Comparison of ENCODE assay signal across 19 mouse cellular contexts in genomic region chr9:40557796-40558195, GRCm38 (mm10). TPM values are rescaled to one million over a fixed set of nuclear protein-coding genes. Genes with fewer than 3 reads are reported as not detected.
DNase-seq lines count a peak whose midpoint lies in the region; ATAC-seq and TF ChIP-seq lines count a peak whose summit lies in the region.
"Had no signal": no experiment of that assay in that cellular context is flagged by ENCODE, and none has a peak within 500 bp of the region (broad histone marks: within the 10 kb centered on the region; RNA-seq: fewer than 3 reads in every experiment).

No protein-coding gene starts in this region.

- H3K36me3 ChIP-seq in forebrain, postnatal 0 days (ENCODE audit: insufficient read depth), result no peaks in the 10 kb centered on the region
- no peaks in the 10 kb centered on the region for H3K36me3 ChIP-seq in forebrain, embryonic 10.5 days (replicated peaks)
- H3K36me3 ChIP-seq: forebrain, embryonic 15.5 days; heart, embryonic 13.5 days; hindbrain, embryonic 15.5 days had no signal

- H3K4me3 ChIP-seq in forebrain, postnatal 0 days (ENCODE audit: low read depth, low read length), result no peak overlapping the region
- H3K4me3 ChIP-seq in forebrain, embryonic 10.5 days, result no peak overlapping the region
- no peak overlapping the region for H3K4me3 ChIP-seq in left cerebral cortex, adult 2 months
- no peak overlapping the region for H3K4me3 ChIP-seq in cerebellum, adult 2 months (replicated peaks; ENCODE audit: insufficient read depth, low read depth, low read length)
- H3K4me3 ChIP-seq: forebrain, embryonic 15.5 days; gastrocnemius, adult 2 months; heart, embryonic 13.5 days; hindbrain, embryonic 15.5 days had no signal

- no peaks in the 10 kb centered on the region for H3K4me1 ChIP-seq in forebrain, postnatal 0 days (ENCODE audit: insufficient read depth)
- peaks cover 6% of the 10 kb centered on the region; the same call in 1 of the 2 replicates for H3K4me1 ChIP-seq in forebrain, embryonic 10.5 days
- H3K4me1 ChIP-seq in cerebellum, adult 2 months (ENCODE audit: control insufficient read depth, insufficient read depth, low read length), result no peaks in the 10 kb centered on the region
- H3K4me1 ChIP-seq: forebrain, embryonic 15.5 days; heart, embryonic 13.5 days; hindbrain, embryonic 15.5 days had no signal

- peak overlapping the region; percentile 57 for H3K27ac ChIP-seq in forebrain, postnatal 0 days (ENCODE audit: low read depth, low read length)
- H3K27ac ChIP-seq in forebrain, embryonic 10.5 days, result no peak overlapping the region
- H3K27ac ChIP-seq in left cerebral cortex, adult 2 months, result no peak overlapping the region
- no peak overlapping the region for H3K27ac ChIP-seq in cerebellum, adult 2 months (ENCODE audit: insufficient read depth, low read length)
- H3K27ac ChIP-seq: forebrain, embryonic 15.5 days; gastrocnemius, adult 2 months; heart, embryonic 13.5 days; hindbrain, embryonic 15.5 days had no signal

- no peaks in the 10 kb centered on the region for H3K9me3 ChIP-seq in forebrain, postnatal 0 days (ENCODE audit: low read length)
- no peaks in the 10 kb centered on the region for H3K9me3 ChIP-seq in forebrain, embryonic 10.5 days
- H3K9me3 ChIP-seq: forebrain, embryonic 15.5 days; heart, embryonic 13.5 days; hindbrain, embryonic 15.5 days had no signal

- TF ChIP-seq POLR2A in cerebellum, adult 2 months (IDR thresholded peaks at IDR 0.05; ENCODE audit: borderline replicate concordance, insufficient read depth, low read length), result no peak

- WGBS in forebrain, postnatal 0 days, result 54% methylated on average over 5 of the region's 5 CpGs
- WGBS in forebrain, embryonic 10.5 days, result 88% methylated on average over 5 of the region's 5 CpGs
- WGBS in cerebellum, adult 2 months, result 43% methylated on average over 5 of the region's 5 CpGs

- no peaks in the 10 kb centered on the region for H3K27me3 ChIP-seq in forebrain, postnatal 0 days (ENCODE audit: insufficient read depth, low read length)
- H3K27me3 ChIP-seq in forebrain, embryonic 10.5 days (ENCODE audit: poor library complexity, severe bottlenecking), result no peaks in the 10 kb centered on the region
- H3K27me3 ChIP-seq in cerebellum, adult 2 months (ENCODE audit: control insufficient read depth, insufficient read depth, low read length), result no peaks in the 10 kb centered on the region
- H3K27me3 ChIP-seq: forebrain, embryonic 15.5 days; heart, embryonic 13.5 days; hindbrain, embryonic 15.5 days had no signal

- H3K4me2 ChIP-seq in forebrain, postnatal 0 days (ENCODE audit: low read depth), result no peak overlapping the region
- H3K4me2 ChIP-seq: forebrain, embryonic 15.5 days; heart, embryonic 13.5 days; hindbrain, embryonic 15.5 days had no signal

- H3K9ac ChIP-seq in forebrain, postnatal 0 days, result no peak overlapping the region
- H3K9ac ChIP-seq: forebrain, embryonic 15.5 days; heart, embryonic 13.5 days; hindbrain, embryonic 15.5 days had no signal

- no peak for TF ChIP-seq CTCF in forebrain, postnatal 0 days (IDR thresholded peaks at IDR 0.05; ENCODE audit: low read depth)
- TF ChIP-seq CTCF in left cerebral cortex, adult 2 months (IDR thresholded peaks at IDR 0.05), result no peak
- TF ChIP-seq CTCF in cerebellum, adult 2 months (IDR thresholded peaks at IDR 0.05; ENCODE audit: borderline replicate concordance, insufficient read depth, low read depth, low read length), result no peak

- intact Hi-C loops in left cerebral cortex, adult 2 months (cut with DNase I), result no loop called here
- intact Hi-C loops in left cerebral cortex, postnatal 14 days (cut with DNase I), result no loop called here

- ATAC-seq in forebrain, postnatal 0 days, result peak; percentile 71
- ATAC-seq: forebrain, embryonic 15.5 days; intestine, embryonic 16.5 days had no signal

- DNase-seq in forebrain, postnatal 0 days, result peak; percentile 59
- DNase-seq in forebrain, embryonic 10.5 days (ENCODE audit: extremely low spot score, low spot score), result no peak
- peak; percentile 30 to 34 for DNase-seq in left cerebral cortex, adult 2 months (ENCODE audit: extremely low spot score in 1 of 2, low spot score in 2 of 2)
- DNase-seq in left cerebral cortex, adult 11 months (ENCODE audit: low spot score), result no peak
- DNase-seq in left cerebral cortex, postnatal 14 days (ENCODE audit: low spot score in 2 of 2), result peak; percentile 35 to 39
- DNase-seq in right cerebral cortex, postnatal 14 days, result peak; percentile 23
- no peak for DNase-seq in cerebellum, postnatal 14 days
- no peak for DNase-seq in cerebellum, adult 2 months
- DNase-seq: adrenal gland, adult 8-10 months; adrenal gland, postnatal 36 days; cerebellum, adult 11 months; cerebellum, adult 9-10 months; gastrocnemius, adult 2 months; gastrocnemius, postnatal 25 days; heart, postnatal 36 days had no signal

RNA-seq across cellular contexts. Expression of gene Gramd1b, which starts 26.6 kb away (rescaled TPM):
- 48.1 and 48.6 TPM in 2 replicates for total RNA-seq in forebrain, postnatal 0 days (2014; rRNA removed)
- 12.5 and 18.0 TPM in 2 replicates for polyA plus RNA-seq in forebrain, postnatal 0 days (2015; fragmentation: Nextera tagmentation; extraction: Ambion mirVana)
- 3.3 and 3.8 TPM in 2 replicates for polyA plus RNA-seq in forebrain, embryonic 10.5 days (2016; fragmentation: Nextera tagmentation; extraction: Ambion mirVana)
- 100 to 1,000 TPM; 178 to 192 TPM for total RNA-seq in left cerebral cortex, adult 2 months (2021)
- total RNA-seq in left cerebral cortex, postnatal 14 days (2021), result 100 to 1,000 TPM; 155 to 181 TPM
- 188 and 204 TPM in 2 replicates for polyA plus RNA-seq in cerebellum, adult 2 months (2012; rRNA removed)

Comparison
In these comparisons a context has a peak if more than half of its experiments do, and no peak if none do; other contexts are left out.
1. DNase-seq: peak in forebrain, postnatal 0 days (single experiment), left cerebral cortex, adult 2 months (2 of 2), left cerebral cortex, postnatal 14 days (2 of 2) and right cerebral cortex, postnatal 14 days (single experiment); none in forebrain, embryonic 10.5 days (single experiment), left cerebral cortex, adult 11 months (single experiment), cerebellum, postnatal 14 days (0 of 2) and cerebellum, adult 2 months (0 of 2).